Mouse (Mus musculus) thymus, postnatal 10 days (tissue): ENCODE results near the gene Dpyd.

ENCODE experiments used
- DNase-seq, 2 experiments: peaks; one replicate each; pipeline ENCODE4 v3.0.0; 2021; ENCODE audit warnings: low spot score in 2 of 2

The Dpyd gene

GRCm38 (mm10) chr3:118676052-118676777 lies 114.3 kb downstream of the Dpyd start:
- DNase-seq: no peak

- DNase-seq: no peak
Measured at GRCm38 (mm10) chr3:118680803-118681202, 118.9 kb downstream of the Dpyd start.

- no peak for DNase-seq
Measured at GRCm38 (mm10) chr3:118750269-118750668, 188.3 kb downstream of the Dpyd start.

GRCm38 (mm10) chr3:118753623-118754022 lies 191.7 kb downstream of the Dpyd start:
- DNase-seq: no peak

GRCm38 (mm10) chr3:118756099-118756498 lies 194.2 kb downstream of the Dpyd start:
- DNase-seq: no peak

GRCm38 (mm10) chr3:118812885-118813284 lies 251.0 kb downstream of the Dpyd start:
- no peak for DNase-seq

GRCm38 (mm10) chr3:118850613-118851527 lies 288.9 kb downstream of the Dpyd start:
- DNase-seq: no peak

- DNase-seq: no peak
Measured at GRCm38 (mm10) chr3:118852711-118853110, 290.8 kb downstream of the Dpyd start.

- no peak for DNase-seq
Measured at GRCm38 (mm10) chr3:118855411-118855810, 293.5 kb downstream of the Dpyd start.

- DNase-seq: no peak
Measured at GRCm38 (mm10) chr3:118869113-118870107, 307.5 kb downstream of the Dpyd start.

- DNase-seq: no peak
Measured at GRCm38 (mm10) chr3:118875871-118876270, 313.9 kb downstream of the Dpyd start.

- DNase-seq: no peak
Measured at GRCm38 (mm10) chr3:118899036-118899435, 337.1 kb downstream of the Dpyd start.

GRCm38 (mm10) chr3:118991312-118991711 lies 429.4 kb downstream of the Dpyd start:
- DNase-seq: no peak

GRCm38 (mm10) chr3:118991793-118992192 lies 429.9 kb downstream of the Dpyd start:
- DNase-seq: no peak

GRCm38 (mm10) chr3:119021255-119021654 lies 459.3 kb downstream of the Dpyd start:
- no peak for DNase-seq

GRCm38 (mm10) chr3:119042611-119043010 lies 480.7 kb downstream of the Dpyd start:
- no peak for DNase-seq

- no peak for DNase-seq
Measured at GRCm38 (mm10) chr3:119056144-119056543, 494.2 kb downstream of the Dpyd start.

- DNase-seq: no peak
Measured at GRCm38 (mm10) chr3:119063214-119063613, 501.3 kb downstream of the Dpyd start.

GRCm38 (mm10) chr3:119063642-119064041 lies 501.7 kb downstream of the Dpyd start:
- no peak for DNase-seq

- DNase-seq: no peak
Measured at GRCm38 (mm10) chr3:119064746-119065145, 502.8 kb downstream of the Dpyd start.

GRCm38 (mm10) chr3:119067221-119067620 lies 505.3 kb downstream of the Dpyd start:
- no peak for DNase-seq

- no peak for DNase-seq
Measured at GRCm38 (mm10) chr3:119086618-119087017, 524.7 kb downstream of the Dpyd start.
